Mouse (Mus musculus) c-Kit-positive CD71-negative TER-119-negative erythroid progenitor cells, embryonic 14.5 days (primary cell): ENCODE data around the gene Taar8a.
A peak's percentile ranks its signal among the peaks of the same experiment; 100 is the strongest.
"Not testable (repeated sequence)": the region's sequence is repeated elsewhere in the genome, so short reads cannot be mapped to it uniquely, and the experiment has no call there.

Source experiments
- DNase-seq: peaks from one replicate; pipeline ENCODE4 v3.0.0-alpha.2; 2013; ENCODE audit warnings: low read depth

The Taar8a gene

GRCm38 (mm10) chr10:24076200-24076599 is at the start of gene Taar8a:
Gene Taar8a (plus strand): TSS chr10:24076500.
- not testable (repeated sequence) for DNase-seq

DNA sequence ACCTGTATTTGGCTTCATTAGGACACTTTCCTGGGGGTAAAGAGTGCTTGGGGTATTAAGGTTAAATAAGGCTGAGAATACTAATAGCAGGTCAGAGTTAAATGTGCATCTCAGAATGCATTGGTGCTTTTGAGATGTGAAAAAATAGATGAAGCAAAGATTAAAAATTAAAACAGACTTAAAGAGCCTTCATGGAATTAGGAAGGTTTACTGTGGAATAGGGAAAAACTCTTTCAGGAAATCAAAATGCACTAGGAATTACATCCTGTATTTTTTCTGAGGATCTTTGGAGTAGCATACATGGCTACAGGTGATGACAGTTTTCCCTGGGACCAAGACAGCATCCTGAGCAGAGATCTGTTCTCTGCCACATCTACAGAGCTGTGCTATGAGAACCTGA is 49.4 kb upstream of the Taar8a start, which contains the start of gene Taar7d:
Gene Taar7d, plus strand, starts transcription at position 301 of the 400 bp plus-strand sequence.
- no peak for DNase-seq

- DNase-seq, result no peak
These were observed 45.0 kb upstream of the Taar8a start for GRCm38 (mm10) chr10:24031347-24031746.

DNA sequence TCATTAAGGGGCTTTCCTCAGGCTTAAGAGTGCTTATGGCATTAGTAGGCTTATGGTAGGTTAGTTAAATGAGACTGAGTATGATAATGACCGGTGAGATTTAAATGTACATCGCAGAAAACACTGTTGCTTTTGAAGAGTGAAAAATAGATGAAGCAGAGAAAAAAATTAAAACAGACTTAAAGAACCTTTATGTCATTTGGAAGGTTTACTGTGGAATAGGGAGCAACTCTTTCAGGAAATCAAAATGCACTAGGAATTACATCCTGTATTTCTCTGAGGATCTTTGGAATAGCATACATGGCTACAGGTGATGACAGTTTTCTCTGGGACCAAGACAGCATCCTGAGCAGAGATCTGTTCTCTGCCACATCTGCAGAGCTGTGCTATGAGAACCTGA is 39.0 kb upstream of the Taar8a start, which contains the start of gene Taar7e:
Gene Taar7e, plus strand, starts transcription at position 301 of the 400 bp plus-strand sequence.
- DNase-seq, result no peak

GRCm38 (mm10) chr10:24040120-24040869 is 36.0 kb upstream of the Taar8a start:
- no peak for DNase-seq

GRCm38 (mm10) chr10:24049210-24049609 is 27.1 kb upstream of the Taar8a start, which contains the start of gene Taar7f:
Gene Taar7f (plus strand): TSS chr10:24049510.
- no peak for DNase-seq

GRCm38 (mm10) chr10:24052039-24052438 is 24.3 kb upstream of the Taar8a start:
- no peak for DNase-seq

DNA sequence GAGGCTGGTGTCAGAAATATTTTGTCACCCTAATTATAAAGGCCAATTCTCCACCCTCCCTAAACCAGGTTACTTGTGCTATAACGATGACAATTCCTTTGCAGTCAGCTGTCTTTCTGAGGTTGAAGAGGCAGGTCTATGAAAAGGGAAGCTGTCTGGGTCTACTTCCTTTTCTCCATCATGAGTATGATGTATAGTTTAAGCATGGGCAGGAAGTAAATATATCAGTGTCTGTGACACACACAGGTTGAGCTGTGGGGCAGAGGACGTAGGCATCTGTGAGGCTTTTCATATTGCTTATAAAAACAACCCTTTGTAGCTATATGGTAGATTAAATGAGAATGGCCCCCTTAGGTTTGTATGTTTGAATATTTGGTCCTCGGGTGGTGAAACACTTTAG is 17.3 kb upstream of the Taar8a start:
- DNase-seq, result no peak

DNA sequence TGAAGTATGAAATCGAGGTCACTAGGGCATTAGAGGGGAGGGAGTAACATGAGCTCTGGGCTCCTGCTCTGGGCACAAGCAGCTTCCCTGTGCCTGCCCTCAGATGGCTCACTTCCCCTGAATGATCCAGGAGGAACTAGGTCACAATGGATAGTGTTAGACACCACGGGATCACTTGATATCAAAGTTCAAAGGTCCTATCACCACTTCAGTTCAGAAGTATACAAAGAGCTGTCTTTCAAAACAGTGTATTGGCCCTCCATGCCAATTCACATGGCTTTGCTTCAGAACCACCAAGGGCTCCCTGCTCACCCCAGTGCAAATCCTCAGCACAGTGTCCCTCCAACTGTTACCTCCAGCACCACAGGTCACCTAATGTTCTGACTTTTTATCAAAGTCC is 1.5 kb upstream of the Taar8a start:
- not testable (repeated sequence) for DNase-seq

DNA sequence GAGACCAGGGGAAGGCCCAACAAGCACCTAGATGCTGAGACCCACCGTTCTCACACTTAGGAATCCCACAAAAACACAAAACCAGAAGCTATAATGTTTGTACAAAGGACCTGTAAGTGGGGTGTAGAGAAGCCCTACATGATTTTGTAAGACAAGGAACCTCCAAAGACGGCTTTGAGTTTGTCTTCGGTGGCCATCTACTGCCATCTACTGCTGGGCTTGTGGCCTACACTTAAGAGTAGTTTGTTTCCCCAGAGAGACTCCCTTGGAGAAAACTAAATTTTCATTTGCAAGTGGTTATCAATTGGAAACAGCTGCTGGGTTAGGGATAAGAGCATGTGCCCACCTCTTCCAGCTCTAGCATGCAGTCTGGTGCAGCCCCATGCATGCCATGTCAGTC is 3.9 kb downstream of the Taar8a start:
- peak; percentile 26 for DNase-seq

GRCm38 (mm10) chr10:24085936-24086335 is 9.6 kb downstream of the Taar8a start:
- DNase-seq, result no peak

DNA sequence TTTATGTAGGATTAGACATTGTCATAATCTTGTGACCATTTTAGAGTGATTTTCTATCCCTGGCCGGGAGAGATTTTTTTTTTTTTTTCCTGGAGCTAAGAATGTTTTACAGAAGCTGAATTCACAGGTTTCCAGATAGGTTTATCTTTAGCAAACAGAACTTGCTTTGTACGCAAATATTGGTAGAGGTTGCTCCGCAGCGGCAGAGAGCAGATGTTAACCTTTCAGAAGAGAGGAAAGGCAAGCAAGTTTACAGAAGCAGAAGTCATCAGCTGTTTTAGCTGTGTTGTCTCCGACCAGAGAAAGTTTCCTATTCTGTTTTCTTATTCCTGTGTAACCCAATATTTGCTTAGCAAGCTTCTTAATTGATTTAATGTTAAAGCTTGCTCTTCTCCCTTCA is 10.3 kb downstream of the Taar8a start:
- DNase-seq, result no peak

GRCm38 (mm10) chr10:24087168-24087567 is 10.9 kb downstream of the Taar8a start:
- no peak for DNase-seq

- no peak for DNase-seq
These were observed 15.9 kb downstream of the Taar8a start, which contains the start of gene Taar8b for GRCm38 (mm10) chr10:24092194-24092593. Gene Taar8b (minus strand): TSS chr10:24092294.

- not testable (repeated sequence) for DNase-seq
These were observed 20.7 kb downstream of the Taar8a start for GRCm38 (mm10) chr10:24097010-24097409.

- not testable (repeated sequence) for DNase-seq
These were observed 25.5 kb downstream of the Taar8a start, which contains the start of gene Taar8c for GRCm38 (mm10) chr10:24101812-24102211. Gene Taar8c (minus strand): TSS chr10:24101912.

DNA sequence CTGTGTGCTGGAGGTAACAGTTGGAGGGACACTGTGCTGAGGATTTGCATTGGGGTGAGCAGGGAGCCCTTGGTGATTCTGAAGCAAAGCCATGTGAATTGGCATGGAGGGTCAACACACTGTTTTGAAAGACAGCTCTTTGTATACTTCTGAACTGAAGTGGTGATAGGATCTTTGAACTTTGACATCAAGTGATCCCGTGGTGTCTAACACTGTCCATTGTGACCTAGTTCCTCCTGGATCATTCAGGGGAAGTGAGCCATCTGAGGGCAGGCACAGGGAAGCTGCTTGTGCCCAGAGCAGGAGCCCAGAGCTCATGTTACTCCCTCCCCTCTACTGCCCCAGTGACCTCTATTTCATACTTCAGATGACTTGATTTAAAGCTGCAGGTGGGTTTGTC is 27.0 kb downstream of the Taar8a start:
- DNase-seq, result not testable (repeated sequence)

DNA sequence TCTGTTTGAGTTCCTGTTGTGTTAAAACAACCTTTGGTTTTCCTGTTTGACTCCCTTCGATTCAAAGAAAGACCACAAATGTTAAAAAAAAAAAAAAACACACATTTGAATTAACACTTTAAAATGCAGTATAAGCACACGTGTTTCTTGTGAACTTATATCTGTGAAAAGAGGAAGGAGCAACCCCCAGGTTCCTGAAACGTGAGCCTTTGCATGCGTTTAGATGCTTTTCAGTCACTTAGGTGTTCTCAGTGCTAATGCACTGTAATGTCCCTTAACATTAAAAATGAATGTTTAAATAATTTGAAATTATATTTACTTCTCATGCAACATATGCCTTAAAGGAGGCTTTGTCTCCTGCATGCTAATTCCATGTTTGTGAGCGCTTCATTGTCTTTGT is 31.4 kb downstream of the Taar8a start:
- DNase-seq, result no peak

- no peak for DNase-seq
These were observed 31.9 kb downstream of the Taar8a start for GRCm38 (mm10) chr10:24108236-24108635.

DNA sequence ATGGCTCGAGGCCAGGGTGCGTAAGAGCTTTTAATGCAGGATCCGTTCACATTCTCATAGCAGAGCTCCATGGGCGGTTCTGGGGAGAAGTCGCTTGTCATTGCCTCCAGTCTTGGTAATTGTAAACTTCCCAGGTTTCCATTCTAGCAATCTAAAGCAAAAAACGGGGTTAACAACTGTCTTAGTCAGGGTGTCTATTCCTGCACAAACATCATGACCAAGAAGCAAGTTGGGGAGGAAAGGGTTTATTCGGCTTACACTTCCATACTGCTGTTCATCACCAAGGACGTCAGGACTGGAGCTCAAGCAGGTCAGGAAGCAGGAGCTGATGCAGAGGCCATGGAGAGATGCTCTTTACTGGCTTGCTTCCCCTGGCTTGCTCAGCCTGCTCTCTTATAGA is 33.1 kb downstream of the Taar8a start, which contains the start of gene Taar9:
Gene Taar9, minus strand, starts transcription at position 101 of the 400 bp plus-strand sequence.
- DNase-seq, result not testable (repeated sequence)

- DNase-seq, result peak; percentile 36
These were observed 34.9 kb downstream of the Taar8a start for GRCm38 (mm10) chr10:24111116-24111778.
